Mouse (Mus musculus): ENCODE data around the gene Gm10378. TPM values are rescaled to one million over a fixed set of nuclear protein-coding genes. Genes with fewer than 3 reads are reported as not detected.
"Not testable (repeated sequence)": the region's sequence is repeated elsewhere in the genome, so short reads cannot be mapped to it uniquely, and the experiment has no call there.

The Gm10378 gene
- not detected in 2 replicates for polyA plus RNA-seq (2014; fragmentation: Nextera tagmentation; extraction: Ambion mirVana)

- not testable (repeated sequence) for H3K9ac ChIP-seq (ENCODE audit: low read length); H3K4me3 ChIP-seq (ENCODE audit: low read depth, low read length); H3K9me3 ChIP-seq (ENCODE audit: control insufficient read depth, low read length); DNase-seq (ENCODE audit: low spot score); ATAC-seq (replicated peaks; ENCODE audit: low FRiP score, low TSS enrichment, low read depth); H3K27me3 ChIP-seq (replicated peaks; ENCODE audit: control insufficient read depth, insufficient read depth, low read length); H3K4me1 ChIP-seq (replicated peaks; ENCODE audit: control insufficient read depth, insufficient read depth, low read length); H3K27ac ChIP-seq (ENCODE audit: low read depth); H3K36me3 ChIP-seq (ENCODE audit: control insufficient read depth, insufficient read depth, low read length); H3K4me2 ChIP-seq (ENCODE audit: low read length)
- WGBS = no CpG with 5 or more reads among the region's 1 CpGs
Measured at GRCm38 (mm10) chr14:42655638-42656037, at the start of gene Gm10378. TSS of gene Gm10378 (plus strand) at chr14:42655938.

- H3K4me3 ChIP-seq (ENCODE audit: low read depth, low read length); H3K27ac ChIP-seq (ENCODE audit: low read depth); H3K36me3 ChIP-seq (ENCODE audit: control insufficient read depth, insufficient read depth, low read length); H3K9ac ChIP-seq (ENCODE audit: low read length); H3K27me3 ChIP-seq (replicated peaks; ENCODE audit: control insufficient read depth, insufficient read depth, low read length); H3K9me3 ChIP-seq (ENCODE audit: control insufficient read depth, low read length); H3K4me1 ChIP-seq (replicated peaks; ENCODE audit: control insufficient read depth, insufficient read depth, low read length); DNase-seq (ENCODE audit: low spot score); H3K4me2 ChIP-seq (ENCODE audit: low read length); ATAC-seq (replicated peaks; ENCODE audit: low FRiP score, low TSS enrichment, low read depth): not testable (repeated sequence)
- 100% methylated on average over 1 of the region's 2 CpGs for WGBS
Measured at GRCm38 (mm10) chr14:42641817-42642216, 13.9 kb upstream of the Gm10378 start, which contains the start of gene Gm3633. TSS of gene Gm3633 (minus strand) at chr14:42641917.

Small RNA genes lying within 50 kb of the gene (microRNA-seq; reads per million reads assigned to microRNA genes)
- not detected for gene Gm23620
- not detected for gene Gm25228

Other genes with a start within 250 kb of the Gm10378 start
- gene Gm8005, start 216.3 kb upstream of the Gm10378 start, polyA plus RNA-seq (2014; fragmentation: Nextera tagmentation; extraction: Ambion mirVana) = not detected in 2 replicates
- gene Gm8011, start 192.1 kb upstream of the Gm10378 start, polyA plus RNA-seq (2014; fragmentation: Nextera tagmentation; extraction: Ambion mirVana) = not detected in 2 replicates
- gene Gm8020, start 153.6 kb upstream of the Gm10378 start, polyA plus RNA-seq (2014; fragmentation: Nextera tagmentation; extraction: Ambion mirVana) = not detected in 2 replicates
- not detected in 2 replicates for gene Gm8024, start 131.7 kb upstream of the Gm10378 start, polyA plus RNA-seq (2014; fragmentation: Nextera tagmentation; extraction: Ambion mirVana)
- gene Gm17124, start 56.1 kb upstream of the Gm10378 start, polyA plus RNA-seq (2014; fragmentation: Nextera tagmentation; extraction: Ambion mirVana) = not detected in 2 replicates
- not detected in 2 replicates for gene Gm3633, start 14.0 kb upstream of the Gm10378 start, polyA plus RNA-seq (2014; fragmentation: Nextera tagmentation; extraction: Ambion mirVana)
- not detected in 2 replicates for gene Gm3015, start 112.9 kb downstream of the Gm10378 start, polyA plus RNA-seq (2014; fragmentation: Nextera tagmentation; extraction: Ambion mirVana)
- gene Gm10377, start 142.0 kb downstream of the Gm10378 start, polyA plus RNA-seq (2014; fragmentation: Nextera tagmentation; extraction: Ambion mirVana) = not detected in 2 replicates
- gene Gm21977, start 197.5 kb downstream of the Gm10378 start, polyA plus RNA-seq (2014; fragmentation: Nextera tagmentation; extraction: Ambion mirVana) = not detected in 2 replicates

Measured in intestine, embryonic 14.5 days (tissue).